Mouse (Mus musculus) mouse trophoblast stem cell (cell line): Measurements from ENCODE around the gene Otoa.

Experiments used
- in situ Hi-C, 2 experiments: fragments of 300-500 bp; cut with MseI, MboI; formaldehyde crosslinking; loops; 2 replicates in 1 of 2; 3 replicates in 1 of 2; pipeline ENCODE4 v1.15.1; 2025

The Otoa gene

GRCm38 (mm10) chr7:121081350-121081749, at the start of gene Otoa:
Gene Otoa (plus strand): TSS chr7:121081650.
- in situ Hi-C loops, result loop anchor here in 1 of 2 experiments (5.0 kb wide), 1 partner anchor 36 kb away; no protein-coding TSS in a partner anchor

GRCm38 (mm10) chr7:121033856-121034652, 47.4 kb upstream of the Otoa start, which contains the start of gene Mettl9:
Gene Mettl9 (plus strand): TSS chr7:121034445.
- in situ Hi-C loops, result no loop called here

GRCm38 (mm10) chr7:121034701-121035141, 46.7 kb upstream of the Otoa start:
- in situ Hi-C loops, result no loop called here

GRCm38 (mm10) chr7:121035161-121035721, 46.2 kb upstream of the Otoa start:
- in situ Hi-C loops, result no loop called here

GRCm38 (mm10) chr7:121040595-121040994, 40.9 kb upstream of the Otoa start:
- in situ Hi-C loops, result no loop called here

- in situ Hi-C loops, result no loop called here
Observed at GRCm38 (mm10) chr7:121041989-121042388, 39.5 kb upstream of the Otoa start.

- in situ Hi-C loops, result no loop called here
Observed at GRCm38 (mm10) chr7:121043004-121043403, 38.4 kb upstream of the Otoa start.

- in situ Hi-C loops, result no loop called here
Observed at GRCm38 (mm10) chr7:121043510-121043909, 37.9 kb upstream of the Otoa start.

GRCm38 (mm10) chr7:121044251-121044650, 37.2 kb upstream of the Otoa start:
- in situ Hi-C loops, result no loop called here

- in situ Hi-C loops, result no loop called here
Observed at GRCm38 (mm10) chr7:121045671-121046453, 35.6 kb upstream of the Otoa start.

- in situ Hi-C loops, result no loop called here
Observed at GRCm38 (mm10) chr7:121047624-121048023, 33.8 kb upstream of the Otoa start.

GRCm38 (mm10) chr7:121053071-121053470, 28.4 kb upstream of the Otoa start:
- in situ Hi-C loops, result no loop called here

GRCm38 (mm10) chr7:121059477-121060218, 21.8 kb upstream of the Otoa start:
- in situ Hi-C loops, result loop anchor here in 1 of 2 experiments (10.0 kb wide), 1 partner anchor 115 kb away; no protein-coding TSS in a partner anchor

GRCm38 (mm10) chr7:121064309-121064708, 17.1 kb upstream of the Otoa start:
- in situ Hi-C loops, result loop anchor here in 1 of 2 experiments (10.0 kb wide), 1 partner anchor 120 kb away; no protein-coding TSS in a partner anchor

- in situ Hi-C loops, result no loop called here
Observed at GRCm38 (mm10) chr7:121071276-121071675, 10.2 kb upstream of the Otoa start.

- in situ Hi-C loops, result no loop called here
Observed at GRCm38 (mm10) chr7:121072506-121072905, 8.9 kb upstream of the Otoa start.

GRCm38 (mm10) chr7:121074281-121074680, 7.2 kb upstream of the Otoa start, which contains the start of gene Igsf6:
Gene Igsf6 (minus strand): TSS chr7:121074572.
- in situ Hi-C loops, result no loop called here

GRCm38 (mm10) chr7:121074801-121075400, 6.5 kb upstream of the Otoa start:
- in situ Hi-C loops, result no loop called here

GRCm38 (mm10) chr7:121075416-121075815, 6.0 kb upstream of the Otoa start:
- in situ Hi-C loops, result no loop called here

- in situ Hi-C loops, result no loop called here
Observed at GRCm38 (mm10) chr7:121077311-121077710, 4.1 kb upstream of the Otoa start.

GRCm38 (mm10) chr7:121077829-121078228, 3.6 kb upstream of the Otoa start:
- in situ Hi-C loops, result no loop called here
